Mouse (Mus musculus) stomach, postnatal 0 days (tissue): ENCODE measurements around the gene Btbd9. TPM values are rescaled to one million over a fixed set of nuclear protein-coding genes. Genes with fewer than 3 reads are reported as not detected.

Experiments used
- ATAC-seq: fragments of 200-750 bp; cut with Nextera tagmentation; 2 replicates; pipeline ENCODE4 v1.8.0; 2017; ENCODE audit not compliant: low FRiP score, low TSS enrichment
- DNase-seq: peaks from one replicate; pipeline ENCODE4 v3.0.0-alpha.2; 2016; ENCODE audit warnings: low spot score
- H3K27ac ChIP-seq: fragments of 300-500 bp; sonication (generic); replicated peaks from 2 replicates; pipeline ENCODE4 v1.5.1; 2014; ENCODE audit warnings: mild to moderate bottlenecking, control low read depth
- H3K27me3 ChIP-seq: fragments of 300-500 bp; sonication (generic); 2 replicates; pipeline ENCODE4 v1.6.1; 2014; ENCODE audit warnings: low read length; ENCODE audit not compliant: control insufficient read depth, insufficient read depth
- H3K36me3 ChIP-seq: fragments of 300-500 bp; sonication (generic); 2 replicates; pipeline ENCODE4 v1.6.1; 2014; ENCODE audit warnings: low read length, mixed read lengths; ENCODE audit not compliant: control insufficient read depth, insufficient read depth
- H3K4me1 ChIP-seq: fragments of 300-500 bp; sonication (generic); replicated peaks from 2 replicates; pipeline ENCODE4 v1.6.1; 2014; ENCODE audit warnings: antibody characterized with exemption; ENCODE audit not compliant: control insufficient read depth, insufficient read depth
- H3K4me2 ChIP-seq: fragments of 300-500 bp; sonication (generic); replicated peaks from 2 replicates; pipeline ENCODE4 v1.6.1; 2014; ENCODE audit warnings: low read depth, mild to moderate bottlenecking, control low read depth, moderate library complexity
- H3K4me3 ChIP-seq: fragments of 300-500 bp; sonication (generic); 2 replicates; pipeline ENCODE4 v1.5.1; 2014; ENCODE audit warnings: low read depth, low read length, control low read depth
- H3K9ac ChIP-seq: fragments of 300-500 bp; sonication (generic); 2 replicates; pipeline ENCODE4 v1.6.1; 2014; ENCODE audit warnings: mild to moderate bottlenecking, low read length, control low read depth, mixed read lengths
- H3K9me3 ChIP-seq: fragments of 300-500 bp; sonication (generic); 2 replicates; pipeline ENCODE4 v1.6.1; 2016; ENCODE audit warnings: low read length; ENCODE audit not compliant: control insufficient read depth
- CTCF ChIP-seq: IDR thresholded peaks from 2 replicates; pipeline ENCODE4 v1.5.1; 2016; ENCODE audit warnings: antibody characterized with exemption, low read depth, mild to moderate bottlenecking, moderate library complexity
- EP300 ChIP-seq: optimal IDR thresholded peaks from 2 replicates; pipeline ENCODE3; 2016; ENCODE audit warnings: antibody characterized with exemption
- WGBS: fragments of 180-500 bp; shearing (Covaris S2); extraction: QIAGEN DNeasy Blood & Tissue Kit; methylation state at CpG from one replicate; pipeline ENCODE4 v1.1.7; 2014; 5-methylcytosine and 5-hydroxymethylcytosine counted together
- polyA plus RNA-seq: library from polyadenylated mRNA; unstranded; fragments of >200 nt; fragmentation: Nextera tagmentation; extraction: Ambion mirVana; gene quantifications from 2 replicates; pipeline ENCODE4 v1.2.1, GENCODE M21; 2015

The Btbd9 gene
- polyA plus RNA-seq, 1 experiment from 2014 or later: 34.6 TPM

GRCm38 (mm10) chr17:30228439-30229215 is 347.7 kb downstream of the Btbd9 start:
- DNase-seq (no peak), ATAC-seq (no peak)
- no peak overlapping the region for H3K9ac ChIP-seq
- no peak overlapping the region for H3K27ac ChIP-seq
- no peak overlapping the region for H3K4me3 ChIP-seq
- no peaks in the 10 kb centered on the region for H3K27me3 ChIP-seq
- H3K4me2 ChIP-seq: no peak overlapping the region
- H3K36me3 ChIP-seq: no peaks in the 10 kb centered on the region
- H3K9me3 ChIP-seq: no peaks in the 10 kb centered on the region
- TF ChIP-seq EP300 (no peak), CTCF (no peak)
- peaks cover 6% of the 10 kb centered on the region for H3K4me1 ChIP-seq
- WGBS: 81% methylated on average over 10 of the region's 10 CpGs

DNA sequence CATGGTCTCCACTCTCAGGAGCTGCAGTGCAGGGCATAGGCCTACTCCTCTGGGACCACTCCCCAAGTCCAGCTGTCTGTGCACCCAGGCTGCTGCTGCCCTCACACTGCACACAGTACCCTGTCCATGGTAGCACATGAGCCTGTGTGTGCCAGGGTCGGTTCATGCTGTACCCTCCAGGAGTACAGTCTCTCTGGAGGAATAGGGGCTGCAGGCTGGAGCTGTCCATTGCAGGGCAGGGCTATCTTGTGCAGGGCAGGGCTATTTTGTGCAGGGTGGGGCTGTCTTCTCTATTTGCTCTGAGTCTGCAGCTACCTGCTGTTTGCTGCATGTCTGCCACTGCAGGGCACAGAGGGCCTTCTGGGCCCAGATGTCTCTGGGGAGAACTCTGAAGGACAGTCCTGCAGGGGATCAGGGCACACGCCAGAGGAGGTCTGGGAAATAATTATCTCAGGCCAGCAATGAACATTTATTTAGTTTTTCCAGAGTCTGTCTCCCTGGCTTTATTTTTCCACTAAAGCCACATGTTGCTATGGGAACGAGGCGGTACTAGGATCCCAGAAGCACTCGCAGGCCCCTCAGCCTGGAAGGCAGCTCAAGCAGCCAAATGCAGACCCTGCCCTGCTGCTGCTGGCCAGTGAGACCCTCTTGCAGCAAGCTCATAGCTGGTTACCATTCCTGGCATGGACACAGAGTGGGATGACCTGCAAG is 351.1 kb downstream of the Btbd9 start:
- WGBS: 32% methylated on average over 5 of the region's 5 CpGs
- DNase-seq (no peak), ATAC-seq (no peak)
- Histone ChIP-seq H3K36me3 (no peaks in the 10 kb centered on the region), H3K9me3 (no peaks in the 10 kb centered on the region), H3K4me1 (peaks cover 6% of the 10 kb centered on the region; the same call in 1 of the 2 replicates), H3K4me2 (no peak overlapping the region), H3K4me3 (no peak overlapping the region), H3K27ac (no peak overlapping the region), H3K27me3 (no peaks in the 10 kb centered on the region), H3K9ac (no peak overlapping the region)
- TF ChIP-seq CTCF (no peak), EP300 (no peak)

- Histone ChIP-seq H3K27ac (no peak overlapping the region), H3K27me3 (no peaks in the 10 kb centered on the region), H3K9me3 (no peaks in the 10 kb centered on the region), H3K4me2 (no peak overlapping the region), H3K36me3 (no peaks in the 10 kb centered on the region), H3K9ac (no peak overlapping the region), H3K4me1 (peaks cover 6% of the 10 kb centered on the region; the same call in 1 of the 2 replicates), H3K4me3 (no peak overlapping the region)
- TF ChIP-seq CTCF (no peak), EP300 (no peak)
- ATAC-seq (no peak), DNase-seq (no peak)
- 80% methylated on average over 12 of the region's 12 CpGs for WGBS
These were observed 353.5 kb downstream of the Btbd9 start for GRCm38 (mm10) chr17:30222837-30223236.

DNA sequence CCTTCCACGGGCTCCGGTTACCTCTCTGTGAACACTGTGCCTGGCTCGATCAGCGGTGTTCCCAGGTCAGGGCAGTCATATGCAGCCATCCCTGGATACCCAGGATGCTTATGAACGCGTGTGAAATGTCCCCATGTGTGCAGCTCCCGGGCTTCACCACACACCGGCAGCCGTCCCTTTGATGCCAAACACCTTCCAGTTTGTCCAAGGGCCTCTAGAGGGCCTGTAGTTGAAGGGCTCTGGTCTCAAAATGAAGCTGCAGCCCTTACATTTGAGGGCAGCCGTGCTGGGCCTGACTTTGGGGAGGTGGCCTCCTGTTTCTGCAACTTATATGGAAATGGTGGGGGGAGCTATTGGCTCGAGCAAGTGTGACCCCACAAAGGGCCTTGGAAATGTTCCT is 353.9 kb downstream of the Btbd9 start:
- WGBS: 81% methylated on average over 11 of the region's 11 CpGs
- no peak overlapping the region for H3K4me3 ChIP-seq
- H3K9me3 ChIP-seq: no peaks in the 10 kb centered on the region
- no peaks in the 10 kb centered on the region for H3K36me3 ChIP-seq
- peaks cover 6% of the 10 kb centered on the region; the same call in 1 of the 2 replicates for H3K4me1 ChIP-seq
- no peak overlapping the region for H3K9ac ChIP-seq
- no peak overlapping the region for H3K4me2 ChIP-seq
- no peak for ATAC-seq
- H3K27me3 ChIP-seq: no peaks in the 10 kb centered on the region
- no peak overlapping the region for H3K27ac ChIP-seq
- no peak for DNase-seq
- TF ChIP-seq CTCF: no peak
- no peak for TF ChIP-seq EP300

GRCm38 (mm10) chr17:30221677-30222076 is 354.6 kb downstream of the Btbd9 start:
- H3K4me1 ChIP-seq: peaks cover 6% of the 10 kb centered on the region; the same call in 1 of the 2 replicates
- DNase-seq: no peak
- no peak for TF ChIP-seq EP300
- no peak for TF ChIP-seq CTCF
- H3K4me3 ChIP-seq: no peak overlapping the region
- no peak overlapping the region for H3K4me2 ChIP-seq
- no peaks in the 10 kb centered on the region for H3K27me3 ChIP-seq
- ATAC-seq: no peak
- H3K27ac ChIP-seq: no peak overlapping the region
- no peaks in the 10 kb centered on the region for H3K9me3 ChIP-seq
- WGBS: 74% methylated on average over 14 of the region's 14 CpGs
- H3K9ac ChIP-seq: no peak overlapping the region
- H3K36me3 ChIP-seq: no peaks in the 10 kb centered on the region

DNA sequence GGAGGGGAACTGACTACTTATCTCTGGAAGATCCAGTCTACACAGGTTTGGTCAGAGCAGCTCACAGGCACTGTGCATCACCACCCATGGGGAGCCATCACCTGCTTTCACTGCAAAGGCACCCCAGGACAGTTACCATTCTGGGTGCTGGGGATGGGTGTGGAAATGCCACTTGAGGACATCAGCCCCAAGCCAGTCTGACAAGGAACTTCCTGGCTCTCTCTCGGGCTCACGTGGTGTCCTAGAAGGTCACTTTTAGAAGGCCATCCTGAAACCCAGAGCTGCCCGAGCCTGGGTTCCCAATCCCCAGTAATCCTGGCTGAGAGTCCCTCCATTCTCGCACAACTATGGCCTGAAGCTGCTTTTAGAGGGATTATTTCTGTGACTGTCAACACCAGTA is 360.5 kb downstream of the Btbd9 start:
- Histone ChIP-seq H3K9ac (no peak overlapping the region), H3K4me1 (no peaks in the 10 kb centered on the region), H3K27ac (no peak overlapping the region), H3K4me3 (no peak overlapping the region), H3K27me3 (no peaks in the 10 kb centered on the region), H3K9me3 (no peaks in the 10 kb centered on the region), H3K36me3 (0 out of 2 replicates have a peak, but pooled peaks cover 2% of the 10 kb centered on the region), H3K4me2 (no peak overlapping the region)
- WGBS: 66% methylated on average over 4 of the region's 4 CpGs
- DNase-seq (no peak), ATAC-seq (no peak)
- TF ChIP-seq EP300 (no peak), CTCF (no peak)
